Mouse (Mus musculus): Measurements from ENCODE around the gene Aqp7.
A peak's percentile ranks its signal among the peaks of the same experiment; 100 is the strongest.

Aqp7 gene

DNA sequence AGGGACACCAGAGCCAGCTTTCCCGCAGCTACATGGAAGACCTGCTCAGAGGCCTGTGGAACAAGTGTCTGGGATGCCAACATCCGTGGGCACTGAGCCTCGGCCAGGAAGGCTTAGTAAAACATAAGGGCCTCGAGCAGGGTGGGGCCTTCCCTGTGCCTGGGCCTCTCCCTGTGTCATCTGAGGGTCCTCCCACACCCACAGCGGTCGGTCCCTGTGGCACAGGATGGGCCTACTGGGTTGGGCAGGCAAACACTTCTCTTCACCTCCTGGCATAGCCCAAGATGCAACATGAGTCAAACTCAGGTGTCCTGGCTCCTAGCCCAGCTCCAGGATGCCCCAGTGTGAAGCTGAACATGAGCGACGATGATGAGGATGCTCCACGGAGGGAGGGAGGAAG lies 9.4 kb upstream of the Aqp7 start:
- DNase-seq (ENCODE audit: low spot score in 2 of 2) = no peak

DNA sequence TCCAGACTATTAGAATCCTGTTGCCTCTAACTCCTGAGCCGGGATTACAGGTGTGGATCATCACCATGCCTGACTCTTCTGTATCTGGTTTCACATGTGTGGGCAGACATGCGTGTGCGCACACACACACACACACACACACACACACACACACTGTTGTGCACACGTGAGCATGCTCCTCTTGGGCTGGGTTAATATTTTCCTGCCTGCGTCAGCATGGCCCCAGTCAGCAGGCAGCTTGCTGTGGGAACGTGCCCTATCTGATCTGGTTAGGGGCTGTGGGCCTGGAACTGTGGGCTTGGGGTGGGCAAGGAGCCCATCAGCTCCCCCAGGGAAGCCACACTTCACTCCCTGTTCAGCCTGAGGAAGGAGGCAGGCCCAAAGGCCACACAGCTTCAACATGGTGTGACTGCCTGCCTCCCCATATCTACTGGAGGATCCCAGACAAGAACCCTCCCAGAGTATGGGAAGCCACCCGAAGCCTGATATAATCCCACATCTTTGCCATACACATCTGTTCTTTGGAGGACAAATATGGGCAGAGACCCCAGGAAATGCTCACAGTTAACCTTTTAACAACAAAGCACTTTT lies 8.9 kb upstream of the Aqp7 start:
- DNase-seq (ENCODE audit: low spot score in 2 of 2) = no peak

DNA sequence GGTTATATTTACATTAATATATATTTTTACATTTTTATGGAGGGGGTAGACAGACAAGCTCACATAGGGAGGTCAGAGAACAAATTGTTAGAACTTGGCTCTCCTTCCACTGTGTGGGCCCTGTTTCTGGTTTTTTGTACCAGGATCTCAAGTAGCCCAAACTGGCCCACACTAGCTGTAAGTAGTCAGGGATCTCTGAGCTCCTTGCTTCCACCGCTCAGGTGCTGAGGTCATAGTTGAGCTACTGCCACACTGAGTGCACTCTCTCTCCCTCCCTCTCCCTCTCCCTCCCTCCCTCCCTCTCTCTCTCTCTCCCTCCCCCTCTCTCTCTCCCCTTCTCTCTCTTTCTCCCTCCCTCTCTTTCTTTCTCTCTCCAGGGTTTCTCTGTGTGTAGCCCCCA lies 8.3 kb upstream of the Aqp7 start:
- no peak for DNase-seq (ENCODE audit: low spot score in 2 of 2)

DNA sequence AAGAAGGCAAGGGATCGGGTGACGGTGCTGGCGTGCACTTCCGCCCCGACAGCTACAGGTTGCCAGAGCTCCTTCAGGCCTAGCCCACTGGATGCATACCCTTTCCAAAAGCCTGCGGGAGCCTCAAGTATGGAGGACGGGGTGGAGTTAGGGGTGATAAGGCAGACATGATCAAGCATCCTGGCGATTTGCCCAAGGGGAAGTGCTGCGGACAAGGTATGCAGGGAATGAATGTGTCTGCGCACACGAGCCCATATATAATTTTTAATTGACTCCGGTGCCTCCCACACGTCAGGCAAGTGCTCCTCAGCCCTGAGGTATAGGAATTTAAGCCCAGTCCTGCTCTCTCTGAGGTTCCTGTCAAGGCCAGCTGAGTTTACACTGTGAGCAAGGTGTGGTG lies 7.2 kb upstream of the Aqp7 start:
- DNase-seq (ENCODE audit: low spot score in 2 of 2) = no peak

DNA sequence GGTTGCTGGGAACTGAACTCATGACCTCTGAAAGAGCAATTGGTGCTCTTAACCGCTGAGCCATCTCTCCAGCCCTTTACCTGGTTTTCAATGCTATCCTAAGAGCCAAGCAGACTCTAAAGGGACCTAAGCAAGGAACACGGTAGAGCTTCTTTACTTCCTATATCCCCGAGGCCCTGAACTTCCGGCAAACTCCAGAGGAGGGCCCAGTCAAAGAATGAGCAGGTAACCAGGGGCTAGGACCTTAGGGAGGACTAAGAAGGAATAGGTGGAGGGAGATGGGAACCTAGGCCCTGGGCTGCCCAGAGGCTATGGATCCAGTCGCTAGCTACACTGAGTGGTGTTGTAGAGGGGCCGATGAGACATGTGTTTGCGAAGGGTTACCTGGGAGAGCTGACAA lies 3.8 kb upstream of the Aqp7 start:
- no peak for DNase-seq (ENCODE audit: low spot score in 2 of 2)

DNA sequence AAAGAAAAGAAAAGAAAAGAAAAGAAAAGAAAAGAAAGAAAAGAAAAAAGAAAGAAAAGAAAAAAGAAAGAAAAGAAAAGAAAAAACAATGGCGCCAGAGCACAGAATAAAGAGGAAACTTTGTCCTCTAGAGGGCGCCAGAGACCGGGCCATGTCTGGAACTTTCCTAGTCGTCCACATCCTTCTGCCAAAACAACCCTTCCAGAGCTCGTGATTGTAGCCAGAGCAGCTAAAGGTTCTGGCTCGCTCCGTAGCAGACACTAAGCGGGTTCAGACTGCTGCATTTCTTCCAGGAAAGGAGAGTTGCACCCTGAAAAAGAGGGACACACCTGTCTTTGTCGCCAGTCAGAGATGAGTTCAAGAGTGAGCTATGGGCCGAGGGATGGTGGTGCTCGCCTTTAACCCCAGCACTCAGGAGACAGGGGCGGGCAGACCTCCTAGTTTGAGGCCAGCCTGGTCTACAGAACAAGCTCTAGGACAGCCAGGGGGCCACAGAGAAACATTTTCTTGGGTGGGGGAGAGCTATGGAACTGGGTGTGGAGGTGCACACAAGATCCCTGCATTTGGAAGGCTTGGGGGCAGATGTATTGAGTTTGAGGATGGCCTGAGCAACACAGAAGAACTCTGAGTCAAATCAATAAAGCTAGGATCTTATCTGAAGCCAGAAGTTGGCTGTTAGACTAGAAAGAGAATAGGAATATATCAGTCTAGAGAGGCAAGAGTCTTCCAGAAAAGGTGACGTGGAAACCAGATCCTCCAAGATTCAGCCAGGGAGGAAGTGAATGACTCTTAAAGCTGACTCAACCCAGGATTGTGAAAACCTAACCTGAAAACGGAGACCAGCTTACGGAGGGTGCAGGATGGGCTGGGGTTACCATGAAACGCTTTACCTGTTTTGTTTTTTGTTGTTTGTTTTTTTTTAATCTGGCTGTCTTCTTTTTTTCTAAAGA lies 3.1 kb upstream of the Aqp7 start:
- peak; percentile 49 to 72 for DNase-seq (ENCODE audit: low spot score in 2 of 2)

DNA sequence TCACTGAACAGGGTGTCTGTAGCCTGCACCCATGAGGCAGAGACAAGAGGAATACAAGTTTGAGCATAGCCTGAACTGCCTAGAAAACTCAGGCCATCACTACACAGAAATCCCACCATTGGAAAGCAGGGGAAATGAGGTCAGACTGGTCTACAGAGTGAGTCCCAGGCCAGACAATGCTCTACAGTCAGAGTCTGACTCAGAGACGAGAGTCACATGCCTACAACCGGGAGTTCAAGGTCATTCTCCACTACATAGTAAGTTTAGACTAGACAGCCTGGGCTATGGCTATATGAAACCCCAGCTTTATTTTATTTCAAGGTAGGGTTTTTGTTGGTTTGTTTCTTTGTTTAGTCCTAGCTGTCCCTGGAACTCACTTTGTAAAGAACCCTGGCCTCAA lies 987 bp upstream of the Aqp7 start:
- no peak for DNase-seq (ENCODE audit: low spot score in 2 of 2)

DNA sequence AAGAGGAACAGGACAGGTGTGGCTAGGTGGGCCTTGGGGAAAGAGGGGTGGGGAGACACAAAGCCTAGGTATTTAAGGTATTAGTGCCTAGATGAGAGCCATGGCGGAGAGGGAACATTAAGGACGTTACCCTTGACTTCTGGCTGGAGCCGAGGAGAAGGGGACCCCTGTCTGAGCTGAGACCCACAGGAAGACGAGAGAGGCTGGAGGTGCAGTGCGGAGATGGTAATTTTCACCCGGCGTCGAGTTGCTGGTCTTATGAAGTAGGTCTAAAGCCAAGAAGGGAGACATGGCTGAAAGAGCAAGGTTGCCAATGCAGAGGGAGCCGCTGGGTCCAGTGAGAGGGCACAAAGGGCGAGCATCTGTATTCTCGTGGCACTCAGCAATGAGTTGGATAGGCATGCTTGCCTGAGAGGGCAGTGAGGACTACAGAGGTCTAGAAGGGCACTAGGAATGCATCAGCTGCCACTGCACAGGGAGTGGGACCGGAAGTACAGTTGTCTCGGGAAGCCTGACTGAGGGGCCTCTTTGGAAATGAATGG lies 1.6 kb downstream of the Aqp7 start:
- no peak for DNase-seq (ENCODE audit: low spot score in 2 of 2)

DNA sequence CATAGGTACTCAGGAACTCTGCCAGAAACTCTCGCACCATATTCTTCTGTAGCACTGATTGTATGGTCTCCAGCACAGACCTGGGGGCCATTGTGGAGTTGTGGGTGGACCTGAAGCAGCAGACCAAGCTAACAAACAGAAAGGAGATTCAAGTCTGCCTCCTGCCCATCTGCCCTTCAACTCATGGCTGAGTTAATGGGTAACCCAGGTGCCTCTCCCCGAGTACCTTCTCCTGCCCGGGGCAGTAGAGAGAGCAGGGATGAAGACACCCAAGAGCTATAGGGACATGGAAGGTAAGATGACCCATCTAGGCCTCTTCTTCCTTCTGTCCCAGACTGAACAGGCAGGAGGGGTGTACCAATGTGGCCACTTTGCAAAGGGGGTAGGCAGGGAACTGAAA lies 2.7 kb downstream of the Aqp7 start:
- no peak for DNase-seq (ENCODE audit: low spot score in 2 of 2)

DNA sequence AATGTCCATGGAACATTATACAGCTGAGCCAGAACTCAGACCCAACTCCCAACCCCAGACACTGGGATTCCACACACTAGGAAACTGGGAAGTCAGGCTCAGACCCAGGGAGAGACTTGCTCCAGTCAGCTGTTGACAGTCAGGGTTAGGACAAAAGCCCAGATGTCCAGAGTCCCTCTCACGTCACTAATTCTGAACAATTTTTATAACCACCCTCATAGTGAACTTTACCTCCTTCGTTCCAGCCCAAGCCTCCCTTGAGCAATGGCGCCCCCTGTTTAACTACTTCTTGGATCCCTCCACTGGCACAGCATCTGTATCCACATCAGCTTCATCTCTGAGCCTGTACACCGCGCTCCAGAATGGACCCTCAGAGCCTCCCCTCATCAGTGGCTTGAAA lies 4.0 kb downstream of the Aqp7 start:
- DNase-seq (ENCODE audit: low spot score in 2 of 2) = no peak

DNA sequence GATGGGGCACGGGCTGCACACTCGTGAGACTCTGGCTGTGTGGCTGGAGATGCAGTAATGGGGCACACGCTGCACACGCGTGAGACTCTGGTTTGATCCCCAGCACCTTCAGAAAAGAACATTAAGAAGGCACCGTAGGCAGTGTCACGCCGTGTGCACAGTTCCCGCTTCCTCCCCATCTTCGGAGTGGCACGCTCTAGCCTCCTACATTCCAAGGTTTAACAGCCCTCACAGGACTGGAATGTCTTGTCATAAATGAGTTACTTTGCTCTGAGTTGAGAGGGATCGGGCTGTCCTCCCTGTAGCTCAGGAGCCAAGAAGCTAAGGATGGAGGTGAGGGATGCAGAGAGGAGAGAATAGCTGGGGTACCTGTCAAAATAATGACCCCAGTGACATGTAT lies 5.1 kb downstream of the Aqp7 start:
- no peak for DNase-seq (ENCODE audit: low spot score in 2 of 2)

DNA sequence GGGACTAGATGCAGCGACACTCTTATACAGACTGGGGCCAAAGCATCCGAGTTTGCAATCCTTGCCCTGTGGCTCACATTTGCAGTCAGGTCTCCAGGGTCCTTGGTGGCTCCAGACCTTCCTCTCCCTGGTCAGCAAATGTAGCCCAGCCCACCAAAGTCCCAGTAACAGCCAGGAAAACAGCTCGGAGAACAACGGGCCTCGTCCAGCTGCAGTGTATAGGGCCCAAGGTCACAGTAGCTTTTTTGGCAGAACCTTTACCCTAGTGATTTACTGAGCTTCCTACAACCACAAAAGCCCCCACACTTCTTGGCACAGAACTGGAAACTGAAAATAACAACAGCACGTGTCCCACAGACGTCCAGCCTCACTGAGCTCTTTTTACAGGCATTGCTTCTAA lies 7.0 kb downstream of the Aqp7 start:
- no peak for DNase-seq (ENCODE audit: low spot score in 2 of 2)

DNA sequence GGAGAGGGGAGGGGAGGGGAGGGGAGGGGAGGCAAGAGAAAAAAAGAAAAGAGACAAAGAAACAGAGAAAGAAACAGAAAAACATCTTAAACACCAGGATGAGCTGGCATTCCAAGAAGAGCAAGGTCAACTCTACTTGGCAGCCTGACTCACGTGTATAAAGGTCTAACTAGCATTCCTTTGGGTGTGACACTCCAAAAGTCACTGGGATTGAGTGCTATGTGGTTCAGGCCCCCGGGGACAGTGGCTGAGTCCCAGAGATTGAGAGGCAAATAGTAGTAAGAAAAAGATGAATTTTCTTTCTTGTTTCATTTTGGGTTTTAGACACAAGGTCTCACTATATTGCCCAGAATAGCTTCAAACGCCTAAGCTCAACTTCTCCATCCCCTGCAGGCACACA lies 10.0 kb downstream of the Aqp7 start:
- DNase-seq (ENCODE audit: low spot score in 2 of 2) = no peak

DNA sequence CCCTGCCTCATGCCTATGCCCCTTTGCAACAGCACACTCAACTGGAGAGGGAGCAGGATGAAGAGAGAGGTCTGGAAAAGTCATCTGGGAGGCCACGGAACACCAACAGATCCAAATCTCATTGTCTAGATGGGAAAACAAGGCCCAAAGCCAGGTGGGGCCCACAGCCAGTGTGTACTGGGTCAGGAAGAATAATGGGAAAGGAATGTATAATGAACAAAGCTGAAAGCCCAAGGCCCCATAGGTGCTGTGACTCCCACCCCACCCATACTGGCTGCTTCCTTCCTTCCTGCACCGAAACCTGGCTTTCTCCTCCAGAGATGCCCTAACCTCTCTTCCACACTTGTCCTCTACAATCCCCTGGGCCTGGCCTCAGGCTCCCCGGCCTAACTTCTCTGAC lies 16.7 kb downstream of the Aqp7 start:
- no peak for DNase-seq (ENCODE audit: low spot score in 2 of 2)

DNA sequence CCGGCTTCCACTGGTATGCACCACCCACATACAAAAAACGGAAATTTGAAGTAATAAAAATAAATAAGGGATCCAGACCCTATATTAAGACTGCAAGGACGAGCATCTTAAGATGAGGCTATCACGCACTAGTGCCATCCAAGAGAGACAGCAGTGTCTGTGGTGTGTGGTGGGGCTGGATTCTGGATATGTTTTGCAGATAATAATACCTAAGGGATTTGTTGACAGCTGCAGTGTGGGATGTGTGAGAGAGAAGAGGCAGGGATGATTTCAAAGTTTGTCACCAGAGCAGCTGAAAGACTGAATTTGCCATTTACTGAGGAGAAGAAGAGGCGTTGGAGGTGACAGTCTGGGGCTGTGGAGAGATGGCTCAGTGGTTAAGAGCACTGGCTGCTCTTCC lies 18.6 kb downstream of the Aqp7 start:
- no peak for DNase-seq (ENCODE audit: low spot score in 2 of 2)

DNA sequence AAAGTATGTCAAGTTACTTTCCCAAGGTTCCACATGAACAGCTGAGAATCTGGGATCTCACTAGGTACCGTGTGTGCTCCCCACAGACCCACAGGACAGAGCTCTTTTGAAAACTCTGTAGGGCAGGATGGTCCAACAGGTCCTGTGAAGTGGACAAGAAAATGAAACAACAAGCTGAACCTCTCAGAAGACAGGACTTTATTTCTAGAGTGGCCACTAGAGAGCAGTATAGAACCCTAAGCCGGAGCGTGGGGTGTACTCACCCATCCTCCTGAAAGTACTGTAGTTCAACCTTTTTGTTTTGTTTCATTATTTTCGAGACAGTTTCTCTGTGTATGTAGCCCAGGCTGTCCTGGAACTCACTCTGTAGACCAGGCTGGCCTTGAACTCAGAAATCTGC lies 19.7 kb downstream of the Aqp7 start:
- DNase-seq (ENCODE audit: low spot score in 2 of 2) = no peak

DNA sequence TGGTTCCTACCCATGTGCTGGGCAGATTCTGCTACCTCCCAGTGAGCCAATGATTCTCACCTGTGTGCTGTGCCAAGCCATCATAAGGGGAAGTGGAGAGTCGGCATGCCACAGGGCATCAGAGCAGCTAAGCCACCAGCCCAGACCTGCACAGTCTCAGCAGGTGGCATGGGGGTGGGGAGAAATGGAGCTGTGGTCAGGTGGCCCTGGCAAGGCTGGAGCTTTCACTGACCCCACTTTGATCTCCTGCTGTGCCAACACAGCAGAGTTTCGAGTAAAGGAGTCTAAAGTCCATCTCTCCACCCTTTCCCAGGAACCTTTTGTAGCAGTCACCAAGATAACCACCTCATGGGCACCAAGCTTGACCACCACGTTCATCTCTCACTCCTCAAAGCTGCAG lies 20.1 kb downstream of the Aqp7 start:
- DNase-seq (ENCODE audit: low spot score in 2 of 2) = no peak

DNA sequence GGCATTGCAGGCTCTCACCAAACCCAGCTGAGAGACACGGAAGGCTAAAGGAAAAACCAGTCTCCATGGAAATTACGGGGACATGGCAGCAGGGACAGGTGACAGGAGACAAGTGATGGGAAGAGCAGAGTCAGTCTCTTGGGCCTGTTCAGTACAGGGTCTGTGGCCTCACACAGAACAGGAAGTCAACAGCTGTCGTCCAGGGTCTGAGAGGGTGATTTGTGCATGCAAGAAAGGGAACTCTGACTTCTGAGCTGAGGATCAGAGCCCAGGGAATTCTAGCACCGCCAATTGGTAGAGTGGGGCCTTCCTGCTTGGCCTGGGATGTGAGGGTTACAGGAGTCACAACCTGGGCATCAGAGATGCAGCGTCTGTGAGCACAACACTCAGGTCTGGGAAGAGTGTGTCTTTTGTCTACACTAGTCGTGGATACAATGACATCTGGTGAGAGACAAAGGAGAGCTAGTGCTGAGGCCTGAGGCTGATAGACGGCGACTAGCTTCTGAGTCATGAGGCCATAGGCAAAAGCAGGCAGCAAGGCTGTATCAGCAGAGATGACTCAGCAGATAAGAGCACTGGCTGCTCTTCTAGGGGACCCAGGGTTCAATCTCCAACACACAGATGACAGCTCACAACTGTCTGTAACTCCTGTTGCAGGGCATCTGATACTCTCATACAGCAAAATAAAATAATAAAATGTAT lies 21.7 kb downstream of the Aqp7 start:
- DNase-seq (ENCODE audit: low spot score in 2 of 2) = no peak

DNA sequence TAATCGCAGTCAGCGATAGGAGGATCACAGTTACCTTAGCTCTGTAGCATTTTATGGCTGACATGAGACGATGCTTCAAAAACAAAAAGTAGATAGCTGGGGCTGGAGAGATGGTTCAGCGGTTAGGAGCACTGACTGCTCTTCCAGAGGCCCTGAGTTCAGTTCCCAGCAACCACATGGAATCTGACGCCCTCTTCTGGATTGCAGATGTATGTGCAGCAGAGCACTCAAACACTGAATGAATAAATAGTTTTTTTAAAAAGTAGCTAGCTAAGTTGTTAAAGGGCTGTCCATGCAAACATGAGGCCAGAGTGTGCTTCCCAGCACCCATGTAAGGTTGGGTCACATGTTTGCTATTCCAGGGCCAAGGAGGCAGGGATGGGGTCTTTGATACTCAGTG lies 26.8 kb downstream of the Aqp7 start:
- no peak for DNase-seq (ENCODE audit: low spot score in 2 of 2)

DNA sequence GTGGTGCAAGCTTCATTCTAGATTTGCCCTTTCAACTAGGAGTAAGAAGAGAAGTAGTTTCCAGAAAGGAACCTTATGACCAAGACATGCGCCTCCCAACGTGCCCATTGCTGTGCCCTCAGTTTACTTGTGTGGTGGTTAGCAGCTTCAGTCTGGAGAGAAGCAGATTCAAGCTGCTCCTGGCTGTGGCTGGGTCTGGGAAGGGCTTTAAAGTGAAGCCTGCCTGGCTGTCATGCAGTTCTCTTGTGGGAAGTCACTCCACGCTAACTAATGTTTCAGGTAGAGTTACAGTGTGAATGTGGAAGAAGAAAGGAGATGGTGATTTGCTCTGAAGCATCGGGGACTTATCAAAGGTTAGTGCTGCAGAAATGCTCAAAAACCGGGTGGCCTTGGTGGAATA lies 32.1 kb downstream of the Aqp7 start:
- no peak for DNase-seq (ENCODE audit: low spot score in 2 of 2)

DNA sequence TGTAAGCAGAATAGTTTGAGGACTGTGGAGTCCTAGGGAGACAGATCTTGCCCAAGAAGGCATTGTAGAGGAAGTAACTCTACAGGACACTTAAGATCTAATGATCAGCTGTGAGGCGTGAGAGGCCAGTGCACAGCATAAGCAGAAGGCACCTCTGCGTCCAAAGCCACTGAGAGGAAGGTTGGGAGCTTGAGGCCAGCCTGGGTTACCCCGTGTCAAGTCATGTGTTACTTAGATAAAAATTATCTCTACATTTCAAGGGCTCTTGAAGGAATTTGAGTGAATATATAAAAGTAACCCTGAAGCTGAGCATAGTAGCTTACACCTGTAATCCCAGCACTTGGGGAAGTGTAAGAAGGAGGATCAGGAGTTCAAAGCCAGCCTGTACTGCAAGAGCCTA lies 34.6 kb downstream of the Aqp7 start:
- DNase-seq (ENCODE audit: low spot score in 2 of 2) = no peak

DNA sequence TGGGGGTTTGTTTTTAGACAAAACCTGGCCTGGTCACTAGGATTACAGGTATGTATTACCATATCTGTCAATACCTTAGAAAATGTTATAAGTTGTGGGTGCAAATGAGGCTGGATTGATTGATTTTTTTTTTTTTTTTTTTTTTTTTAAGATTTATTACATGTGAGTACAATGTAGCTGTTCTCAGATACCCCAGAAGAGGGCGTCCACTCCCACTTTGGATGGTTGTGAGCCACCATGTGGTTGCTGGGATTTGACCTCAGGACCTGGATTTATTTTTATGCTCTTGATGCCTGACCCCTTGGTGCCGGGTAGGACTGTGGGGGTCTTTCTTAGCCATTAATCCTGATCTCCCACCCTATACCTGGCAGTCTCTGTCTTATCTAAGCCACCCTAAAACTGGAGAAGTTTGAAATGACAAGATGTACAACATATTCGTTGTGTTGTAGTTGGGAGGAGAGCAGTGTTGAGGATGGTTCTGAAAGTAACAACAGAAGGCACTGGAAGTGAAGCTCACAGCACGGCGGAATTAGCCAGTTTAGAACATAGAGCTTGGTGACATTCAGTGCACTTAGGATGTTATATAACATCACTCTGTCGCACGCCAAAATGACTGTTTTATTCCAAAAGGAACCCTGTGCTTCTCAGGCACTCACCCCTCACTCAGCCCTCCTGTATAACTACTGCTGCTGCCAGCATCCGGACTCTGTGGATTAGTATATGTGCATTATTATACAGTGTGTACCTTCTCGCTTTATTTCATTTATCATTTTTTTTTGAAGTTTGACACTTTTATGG lies 46.9 kb downstream of the Aqp7 start:
- DNase-seq (ENCODE audit: low spot score in 2 of 2) = no peak

All from spleen, postnatal 14 days (tissue).